Mouse (Mus musculus): ENCODE data around the gene Alox12b. TPM values are rescaled to one million over a fixed set of nuclear protein-coding genes. Genes with fewer than 3 reads are reported as not detected.
A peak's percentile ranks its signal among the peaks of the same experiment; 100 is the strongest.

The Alox12b gene
- total RNA-seq, 4 experiments from 2014 or later, result not detected

GRCm38 (mm10) chr11:69172606-69173005, 15.8 kb downstream of the Alox12b start:
- DNase-seq (ENCODE audit: low spot score), result no peak

GRCm38 (mm10) chr11:69174722-69175121, 17.9 kb downstream of the Alox12b start:
- no peak for DNase-seq (ENCODE audit: low spot score)

GRCm38 (mm10) chr11:69178525-69178924, 21.7 kb downstream of the Alox12b start:
- DNase-seq (ENCODE audit: low spot score), result no peak

- DNase-seq (ENCODE audit: low spot score), result no peak
Observed at GRCm38 (mm10) chr11:69179512-69179911, 22.7 kb downstream of the Alox12b start.

- no peak for DNase-seq (ENCODE audit: low spot score)
Observed at GRCm38 (mm10) chr11:69180120-69180519, 23.3 kb downstream of the Alox12b start.

- no peak for DNase-seq (ENCODE audit: low spot score)
Observed at GRCm38 (mm10) chr11:69185031-69185430, 28.2 kb downstream of the Alox12b start.

- DNase-seq (ENCODE audit: low spot score), result no peak
Observed at GRCm38 (mm10) chr11:69185936-69186335, 29.1 kb downstream of the Alox12b start.

GRCm38 (mm10) chr11:69192840-69193239, 36.1 kb downstream of the Alox12b start:
- peak; percentile 11 for DNase-seq (ENCODE audit: low spot score)

- no peak for DNase-seq (ENCODE audit: low spot score)
Observed at GRCm38 (mm10) chr11:69196766-69197165, 40.0 kb downstream of the Alox12b start.

- DNase-seq (ENCODE audit: low spot score), result no peak
Observed at GRCm38 (mm10) chr11:69197194-69197593, 40.4 kb downstream of the Alox12b start.

GRCm38 (mm10) chr11:69197743-69198142, 41.0 kb downstream of the Alox12b start, which contains the start of gene Alox8:
Gene Alox8, minus strand, starts transcription at chr11:69197843.
- no peak for DNase-seq (ENCODE audit: low spot score)

GRCm38 (mm10) chr11:69199251-69199650, 42.5 kb downstream of the Alox12b start:
- DNase-seq (ENCODE audit: low spot score), result no peak

GRCm38 (mm10) chr11:69200231-69200630, 43.4 kb downstream of the Alox12b start:
- DNase-seq (ENCODE audit: low spot score), result no peak

- no peak for DNase-seq (ENCODE audit: low spot score)
Observed at GRCm38 (mm10) chr11:69202469-69203230, 45.9 kb downstream of the Alox12b start.

GRCm38 (mm10) chr11:69211431-69211830, 54.6 kb downstream of the Alox12b start:
- DNase-seq (ENCODE audit: low spot score), result no peak

GRCm38 (mm10) chr11:69217411-69217810, 60.6 kb downstream of the Alox12b start:
- no peak for DNase-seq (ENCODE audit: low spot score)

GRCm38 (mm10) chr11:69218661-69219060, 61.9 kb downstream of the Alox12b start:
- no peak for DNase-seq (ENCODE audit: low spot score)

Other genes with a start within 250 kb of the Alox12b start
- gene Odf4, start 229.9 kb upstream of the Alox12b start, total RNA-seq (2022), result under 1 TPM in 1 of 4 experiments, not detected in 3; 0.44 TPM
- gene Arhgef15, start 199.5 kb upstream of the Alox12b start, total RNA-seq (2022), result 10 to 100 TPM; 26.6 to 30.9 (median 30.1) TPM
- 1 to 10 TPM; 3.4 to 8.3 (median 6.3) TPM for gene Slc25a35, start 188.9 kb upstream of the Alox12b start, total RNA-seq (2022)
- gene Rangrf, start 181.8 kb upstream of the Alox12b start, total RNA-seq (2022), result 10 to 100 TPM; 81.3 to 98.3 (median 89.4) TPM
- 1 to 10 TPM; 4.5 to 8.2 (median 5.3) TPM for gene Pfas, start 148.5 kb upstream of the Alox12b start, total RNA-seq (2022)
- 10 to 100 TPM; 13.0 to 19.5 (median 14.9) TPM for gene Ctc1, start 141.1 kb upstream of the Alox12b start, total RNA-seq (2022)
- gene Aurkb, start 111.3 kb upstream of the Alox12b start, total RNA-seq (2022), result under 1 TPM in 2 of 4 experiments, not detected in 2; 0.33 to 0.75 TPM
- 10 to 100 TPM; 16.1 to 18.7 (median 17.1) TPM for gene Borcs6, start 97.3 kb upstream of the Alox12b start, total RNA-seq (2022)
- 1 to 10 TPM; 6.3 to 8.4 (median 7.5) TPM for gene Tmem107, start 86.2 kb upstream of the Alox12b start, total RNA-seq (2022)
- gene Vamp2, start 68.5 kb upstream of the Alox12b start, total RNA-seq (2022), result 10 to 100 TPM; 57.1 to 72.2 (median 68.6) TPM
- 10 to 100 TPM; 33.3 to 81.2 (median 48.5) TPM for gene Per1, start 61.8 kb upstream of the Alox12b start, total RNA-seq (2022)
- gene Hes7, start 36.6 kb upstream of the Alox12b start, total RNA-seq (2022), result under 1 TPM in 1 of 4 experiments, not detected in 3; 0.12 TPM
- gene 9130213A22Rik, start 34.4 kb upstream of the Alox12b start, total RNA-seq (2022), result under 1 TPM; 0.16 to 0.60 (median 0.38) TPM
- gene Aloxe3, start 31.1 kb upstream of the Alox12b start, total RNA-seq (2022), result not detected
- gene Alox8, start 40.9 kb downstream of the Alox12b start, total RNA-seq (2022), result 1 to 10 TPM in 3 of 4 experiments, under 1 TPM in 1; 0.89 to 1.8 (median 1.2) TPM
- 1 to 10 TPM; 1.7 to 2.5 (median 2.1) TPM for gene Gucy2e, start 80.0 kb downstream of the Alox12b start, total RNA-seq (2022)
- 1 to 10 TPM; 1.8 to 5.1 (median 2.6) TPM for gene Cntrob, start 166.8 kb downstream of the Alox12b start, total RNA-seq (2022)
- 10 to 100 TPM; 46.5 to 50.6 (median 49.2) TPM for gene Trappc1, start 167.0 kb downstream of the Alox12b start, total RNA-seq (2022)
- under 1 TPM in 3 of 4 experiments, not detected in 1; 0.17 to 0.38 (median 0.27) TPM for gene Kcnab3, start 169.3 kb downstream of the Alox12b start, total RNA-seq (2022)
- under 1 TPM; 0.34 to 0.44 (median 0.39) TPM for gene Rnf227, start 183.5 kb downstream of the Alox12b start, total RNA-seq (2022)
- 10 to 100 TPM; 16.7 to 20.4 (median 18.3) TPM for gene Chd3, start 212.4 kb downstream of the Alox12b start, total RNA-seq (2022)
- 100 to 1,000 TPM; 109 to 140 (median 120) TPM for gene Naa38, start 238.5 kb downstream of the Alox12b start, total RNA-seq (2022)
- gene Cyb5d1, start 238.6 kb downstream of the Alox12b start, total RNA-seq (2022), result 10 to 100 TPM; 33.3 to 39.8 (median 36.9) TPM
- 10 to 100 TPM; 13.2 to 24.7 (median 19.5) TPM for gene Tmem88, start 241.2 kb downstream of the Alox12b start, total RNA-seq (2022)